Mouse (Mus musculus): ENCODE data around the gene Synj2. TPM values are rescaled to one million over a fixed set of nuclear protein-coding genes. Genes with fewer than 3 reads are reported as not detected.

Synj2 gene
- total RNA-seq, 4 experiments from 2014 or later: 9.7 to 37.0 (median 23.9) TPM

- no peak for DNase-seq
These were observed 113.9 kb downstream of the Synj2 start for GRCm38 (mm10) chr17:6054934-6055355.

GRCm38 (mm10) chr17:6062793-6063192 is 121.7 kb downstream of the Synj2 start:
- no peak for DNase-seq

- no peak for DNase-seq
These were observed 122.5 kb downstream of the Synj2 start for GRCm38 (mm10) chr17:6063532-6063931.

GRCm38 (mm10) chr17:6066021-6066420 is 124.9 kb downstream of the Synj2 start:
- peak; percentile 58 for DNase-seq

GRCm38 (mm10) chr17:6067613-6068012 is 126.5 kb downstream of the Synj2 start:
- DNase-seq: no peak

GRCm38 (mm10) chr17:6069866-6070265 is 128.8 kb downstream of the Synj2 start:
- peak; percentile 58 for DNase-seq

GRCm38 (mm10) chr17:6073405-6073804 is 132.3 kb downstream of the Synj2 start:
- no peak for DNase-seq

- peak; percentile 97 for DNase-seq
These were observed 138.4 kb downstream of the Synj2 start, which contains the start of the genes Serac1 and Gtf2h5 for GRCm38 (mm10) chr17:6079287-6080122. TSS of gene Serac1 (minus strand) at chr17:6079741. TSS of gene Gtf2h5 (plus strand) at chr17:6079786.

GRCm38 (mm10) chr17:6083323-6083890 is 142.3 kb downstream of the Synj2 start:
- DNase-seq: no peak

- DNase-seq: no peak
These were observed 150.5 kb downstream of the Synj2 start for GRCm38 (mm10) chr17:6091604-6092003.

Other genes with a start within 250 kb of the Synj2 start
- gene Snx9, start 100.0 kb upstream of the Synj2 start, total RNA-seq (2022): 10 to 100 TPM; 46.3 to 61.4 (median 52.9) TPM
- 10 to 100 TPM in 2 of 4 experiments, 1 to 10 TPM in 2; 8.9 to 10.6 (median 9.9) TPM for gene Serac1, start 138.5 kb downstream of the Synj2 start, total RNA-seq (2022)
- 10 to 100 TPM; 72.6 to 91.7 (median 76.8) TPM for gene Gtf2h5, start 138.5 kb downstream of the Synj2 start, total RNA-seq (2022)
- 100 to 1,000 TPM in 2 of 4 experiments, 10 to 100 TPM in 2; 86.9 to 123 (median 107) TPM for gene Tulp4, start 165.2 kb downstream of the Synj2 start, total RNA-seq (2022)